Mouse (Mus musculus) common myeloid progenitor, adult 5-6 weeks (primary cell): ENCODE measurements around the gene Jund. TPM values are rescaled to one million over a fixed set of nuclear protein-coding genes. Genes with fewer than 3 reads are reported as not detected.

Experiments used
- ATAC-seq: replicated peaks from 2 replicates; pipeline ENCODE4 v1.8.0; 2016; ENCODE audit warnings: low read depth, mild to moderate bottlenecking, moderate TSS enrichment, inconsistent platforms; ENCODE audit not compliant: poor library complexity, severe bottlenecking
- total RNA-seq: library from RNA; stranded (forward); fragments of 200-1000, 187-1606 nt; gene quantifications from 2 replicates; pipeline ENCODE4 v1.2.3, GENCODE M21; 2017

Gene Jund
- total RNA-seq, 1 experiment from 2014 or later: 54.4 TPM

GRCm38 (mm10) chr8:70747211-70747890, 48.6 kb downstream of the Jund start:
- ATAC-seq: no peak

- ATAC-seq: no peak
Observed at GRCm38 (mm10) chr8:70748246-70749096, 49.7 kb downstream of the Jund start.

- no peak for ATAC-seq
Observed at GRCm38 (mm10) chr8:70749097-70749674, 50.4 kb downstream of the Jund start.

Other genes with a start within 250 kb of the Jund start
- gene Klhl26, start 222.0 kb upstream of the Jund start, total RNA-seq: 5.9 and 10.6 TPM in 2 replicates
- not detected in 2 replicates for gene Tmem59l, start 211.6 kb upstream of the Jund start, total RNA-seq
- gene Crlf1, start 205.8 kb upstream of the Jund start, total RNA-seq: not detected in 2 replicates
- 50.1 and 56.4 TPM in 2 replicates for gene Rex1bd, start 192.2 kb upstream of the Jund start, total RNA-seq
- gene Uba52, start 188.1 kb upstream of the Jund start, total RNA-seq: 3,128 and 4,626 TPM in 2 replicates
- gene Fkbp8, start 171.2 kb upstream of the Jund start, total RNA-seq: 95.9 and 128 TPM in 2 replicates
- 70.8 and 71.1 TPM in 2 replicates for gene Kxd1, start 171.0 kb upstream of the Jund start, total RNA-seq
- 8.1 and 10.5 TPM in 2 replicates for gene Ell, start 159.5 kb upstream of the Jund start, total RNA-seq
- gene Isyna1, start 104.6 kb upstream of the Jund start, total RNA-seq: 35.0 and 43.9 TPM in 2 replicates
- gene Ssbp4, start 90.1 kb upstream of the Jund start, total RNA-seq: 43.8 and 58.4 TPM in 2 replicates
- gene Lrrc25, start 82.8 kb upstream of the Jund start, total RNA-seq: 1.6 and 2.6 TPM in 2 replicates
- gene Gdf15, start 66.5 kb upstream of the Jund start, total RNA-seq: 0.29 TPM in 1 of 2 replicates, not detected in the other
- gene Pgpep1, start 38.6 kb upstream of the Jund start, total RNA-seq: 3.2 and 3.6 TPM in 2 replicates
- gene Lsm4, start 25.7 kb upstream of the Jund start, total RNA-seq: 129 and 163 TPM in 2 replicates
- 0.05 TPM in 1 of 2 replicates, not detected in the other for gene Iqcn, start 4.5 kb downstream of the Jund start, total RNA-seq
- not detected in 2 replicates for gene Gm3336, start 19.6 kb downstream of the Jund start, total RNA-seq
- 0.09 TPM in 1 of 2 replicates, not detected in the other for gene Pde4c, start 24.8 kb downstream of the Jund start, total RNA-seq
- 1.5 and 4.2 TPM in 2 replicates for gene Rab3a, start 55.7 kb downstream of the Jund start, total RNA-seq
- gene Mpv17l2, start 62.0 kb downstream of the Jund start, total RNA-seq: 10.6 and 11.7 TPM in 2 replicates
- gene Pik3r2, start 77.8 kb downstream of the Jund start, total RNA-seq: 19.8 and 23.7 TPM in 2 replicates
- gene Mast3, start 106.1 kb downstream of the Jund start, total RNA-seq: 21.7 and 22.2 TPM in 2 replicates
- 1.6 and 3.5 TPM in 2 replicates for gene Il12rb1, start 109.5 kb downstream of the Jund start, total RNA-seq
- 7.3 and 19.9 TPM in 2 replicates for gene Arrdc2, start 140.8 kb downstream of the Jund start, total RNA-seq
- 0.18 and 1.3 TPM in 2 replicates for gene Kcnn1, start 164.3 kb downstream of the Jund start, total RNA-seq
- 28.6 and 40.6 TPM in 2 replicates for gene Ccdc124, start 175.0 kb downstream of the Jund start, total RNA-seq
- gene Slc5a5, start 193.8 kb downstream of the Jund start, total RNA-seq: 0.10 and 0.14 TPM in 2 replicates
- 2,479 and 2,482 TPM in 2 replicates for gene Rpl18a, start 198.5 kb downstream of the Jund start, total RNA-seq
- 14.0 and 15.0 TPM in 2 replicates for gene Map1s, start 207.0 kb downstream of the Jund start, total RNA-seq